Mouse (Mus musculus): ENCODE measurements around the gene Uck1. TPM values are rescaled to one million over a fixed set of nuclear protein-coding genes. Genes with fewer than 3 reads are reported as not detected.

Uck1 gene
- polyA plus RNA-seq, 1 experiment: 32.1 TPM

- Histone ChIP-seq H3K27me3 (ENCODE audit: control insufficient read depth, insufficient read depth, insufficient read length) (no peaks in the 10 kb centered on the region), H3ac (ENCODE audit: control insufficient read depth, insufficient read length) (peak within 1 kb of the TSS; percentile 62), H3K4me3 (peak within 1 kb of the TSS; percentile 88), H3K4me2 (ENCODE audit: low read depth) (peak within 1 kb of the TSS; percentile 95), H3K79me2 (ENCODE audit: control insufficient read depth, insufficient read depth) (peaks cover 51% of the 10 kb centered on the region), H3K36me3 (ENCODE audit: control insufficient read depth, insufficient read depth) (peaks cover 4% of the 10 kb centered on the region)
- no peak for TF ChIP-seq REST (IDR thresholded peaks at IDR 0.05; ENCODE audit: insufficient read depth, insufficient read length)
- TF ChIP-seq USF1 (IDR thresholded peaks at IDR 0.05; ENCODE audit: low read depth): no peak
- TF ChIP-seq POLR2A (IDR thresholded peaks at IDR 0.05; ENCODE audit: insufficient read length, low read depth): no peak
- no peak for TF ChIP-seq POLR2AphosphoS2 (IDR thresholded peaks at IDR 0.05; ENCODE audit: insufficient read length, low read depth)
- TF ChIP-seq TCF12 (IDR thresholded peaks at IDR 0.05; ENCODE audit: insufficient read depth, poor library complexity, severe bottlenecking): no peak
- TF ChIP-seq MAX (IDR thresholded peaks at IDR 0.05; ENCODE audit: low read depth): no peak
- no peak for TF ChIP-seq SRF (IDR thresholded peaks at IDR 0.05; ENCODE audit: control insufficient read depth, insufficient read length, low read depth)
- TF ChIP-seq E2F4 (IDR thresholded peaks at IDR 0.05; ENCODE audit: insufficient read depth): no peak
- TF ChIP-seq MYOD1 (IDR thresholded peaks at IDR 0.05; ENCODE audit: control insufficient read depth in 1 of 3, insufficient read length in 2 of 3, low read depth in 2 of 3): no peak
- TF ChIP-seq CEBPB (IDR thresholded peaks at IDR 0.05; ENCODE audit: insufficient read depth, poor library complexity, severe bottlenecking): no peak
- no peak for TF ChIP-seq MYOG (IDR thresholded peaks at IDR 0.05; ENCODE audit: control insufficient read depth in 1 of 3, insufficient read depth in 1 of 3, insufficient read length in 2 of 3, low read depth in 2 of 3)
Observed at GRCm38 (mm10) chr2:32287334-32287840, 27.4 kb upstream of the Uck1 start, which contains the start of gene Golga2. Golga2 (plus strand) TSS chr2:32287384.

GRCm38 (mm10) chr2:32283986-32284385, 24.0 kb upstream of the Uck1 start:
- TF ChIP-seq E2F4 (IDR thresholded peaks at IDR 0.05; ENCODE audit: insufficient read depth) (no peak), TCF12 (IDR thresholded peaks at IDR 0.05; ENCODE audit: insufficient read depth, poor library complexity, severe bottlenecking) (no peak), REST (IDR thresholded peaks at IDR 0.05; ENCODE audit: insufficient read depth, insufficient read length) (no peak), MYOG (IDR thresholded peaks at IDR 0.05; ENCODE audit: control insufficient read depth in 1 of 3, insufficient read depth in 1 of 3, insufficient read length in 2 of 3, low read depth in 2 of 3) (no peak), TCF3 (IDR thresholded peaks at IDR 0.05; ENCODE audit: insufficient read length, low read depth) (no peak)
- H3K79me2 ChIP-seq (ENCODE audit: control insufficient read depth, insufficient read depth): peaks cover 23% of the 10 kb centered on the region

GRCm38 (mm10) chr2:32282727-32283126, 22.8 kb upstream of the Uck1 start:
- Histone ChIP-seq H3K4me2 (ENCODE audit: low read depth) (no peak overlapping the region), H3K4me3 (no peak overlapping the region), H3K79me2 (ENCODE audit: control insufficient read depth, insufficient read depth) (peaks cover 17% of the 10 kb centered on the region), H3K27me3 (ENCODE audit: control insufficient read depth, insufficient read depth, insufficient read length) (no peaks in the 10 kb centered on the region), H3K36me3 (ENCODE audit: control insufficient read depth, insufficient read depth) (peaks cover 28% of the 10 kb centered on the region), H3ac (ENCODE audit: control insufficient read depth, insufficient read length) (no peak overlapping the region)
- no peak for TF ChIP-seq POLR2AphosphoS2 (IDR thresholded peaks at IDR 0.05; ENCODE audit: insufficient read length, low read depth)
- TF ChIP-seq E2F4 (IDR thresholded peaks at IDR 0.05; ENCODE audit: insufficient read depth): no peak
- no peak for TF ChIP-seq MYOD1 (IDR thresholded peaks at IDR 0.05; ENCODE audit: control insufficient read depth in 1 of 3, insufficient read length in 2 of 3, low read depth in 2 of 3)
- TF ChIP-seq MYOG (IDR thresholded peaks at IDR 0.05; ENCODE audit: control insufficient read depth in 1 of 3, insufficient read depth in 1 of 3, insufficient read length in 2 of 3, low read depth in 2 of 3): no peak
- TF ChIP-seq TCF3 (IDR thresholded peaks at IDR 0.05; ENCODE audit: insufficient read length, low read depth): no peak
- TF ChIP-seq CEBPB (IDR thresholded peaks at IDR 0.05; ENCODE audit: insufficient read depth, poor library complexity, severe bottlenecking): no peak
- TF ChIP-seq REST (IDR thresholded peaks at IDR 0.05; ENCODE audit: insufficient read depth, insufficient read length): no peak
- no peak for TF ChIP-seq USF1 (IDR thresholded peaks at IDR 0.05; ENCODE audit: low read depth)

More at GRCm38 (mm10) chr2:32283986-32284385, 24.0 kb upstream of the Uck1 start:
- Histone ChIP-seq H3K27me3 (ENCODE audit: control insufficient read depth, insufficient read depth, insufficient read length) (no peaks in the 10 kb centered on the region), H3K4me3 (no peak overlapping the region), H3K4me2 (ENCODE audit: low read depth) (no peak overlapping the region), H3K36me3 (ENCODE audit: control insufficient read depth, insufficient read depth) (peaks cover 24% of the 10 kb centered on the region), H3ac (ENCODE audit: control insufficient read depth, insufficient read length) (no peak overlapping the region)

- H3K27me3 ChIP-seq (ENCODE audit: control insufficient read depth, insufficient read depth, insufficient read length): no peaks in the 10 kb centered on the region
- no peak for TF ChIP-seq MYOG (IDR thresholded peaks at IDR 0.05; ENCODE audit: control insufficient read depth in 1 of 3, insufficient read depth in 1 of 3, insufficient read length in 2 of 3, low read depth in 2 of 3)
- no peak for TF ChIP-seq POLR2A (IDR thresholded peaks at IDR 0.05; ENCODE audit: insufficient read length, low read depth)
- no peak for TF ChIP-seq POLR2AphosphoS2 (IDR thresholded peaks at IDR 0.05; ENCODE audit: insufficient read length, low read depth)
- TF ChIP-seq MYOD1 (IDR thresholded peaks at IDR 0.05; ENCODE audit: control insufficient read depth in 1 of 3, insufficient read length in 2 of 3, low read depth in 2 of 3): no peak
- no peak for TF ChIP-seq TCF12 (IDR thresholded peaks at IDR 0.05; ENCODE audit: insufficient read depth, poor library complexity, severe bottlenecking)
- H3K79me2 ChIP-seq (ENCODE audit: control insufficient read depth, insufficient read depth): peaks cover 12% of the 10 kb centered on the region
- no peak overlapping the region for H3ac ChIP-seq (ENCODE audit: control insufficient read depth, insufficient read length)
- peaks cover 28% of the 10 kb centered on the region for H3K36me3 ChIP-seq (ENCODE audit: control insufficient read depth, insufficient read depth)
- no peak overlapping the region for H3K4me3 ChIP-seq
- H3K4me2 ChIP-seq (ENCODE audit: low read depth): no peak overlapping the region
Observed at GRCm38 (mm10) chr2:32282289-32282688, 22.3 kb upstream of the Uck1 start.

DNA sequence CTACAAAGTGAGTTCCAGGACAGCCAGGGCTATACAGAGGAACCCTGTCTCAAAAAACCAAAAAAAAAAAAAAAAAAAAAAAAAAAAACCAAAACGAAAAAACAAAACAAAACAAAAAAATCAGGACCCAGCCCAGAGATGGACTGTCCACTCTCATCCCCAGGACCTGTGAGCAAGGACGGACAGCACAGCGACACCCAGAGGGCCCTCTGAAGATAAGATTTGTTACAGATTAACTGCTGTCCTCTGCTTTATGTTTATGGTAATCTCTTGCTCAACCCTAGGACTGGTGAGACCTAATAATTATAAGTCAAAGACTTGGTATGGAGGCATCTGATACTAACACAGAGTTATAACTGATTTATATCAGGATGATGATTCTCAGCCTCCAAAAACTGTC, 15.9 kb upstream of the Uck1 start:
- Histone ChIP-seq H3K27me3 (ENCODE audit: control insufficient read depth, insufficient read depth, insufficient read length) (no peaks in the 10 kb centered on the region), H3K36me3 (ENCODE audit: control insufficient read depth, insufficient read depth) (peaks cover 17% of the 10 kb centered on the region), H3ac (ENCODE audit: control insufficient read depth, insufficient read length) (no peak overlapping the region), H3K4me2 (ENCODE audit: low read depth) (no peak overlapping the region), H3K4me3 (no peak overlapping the region), H3K79me2 (ENCODE audit: control insufficient read depth, insufficient read depth) (no peaks in the 10 kb centered on the region)
- no peak for TF ChIP-seq POLR2AphosphoS2 (IDR thresholded peaks at IDR 0.05; ENCODE audit: insufficient read length, low read depth)
- TF ChIP-seq E2F4 (IDR thresholded peaks at IDR 0.05; ENCODE audit: insufficient read depth): no peak
- TF ChIP-seq USF1 (IDR thresholded peaks at IDR 0.05; ENCODE audit: low read depth): no peak
- TF ChIP-seq CEBPB (IDR thresholded peaks at IDR 0.05; ENCODE audit: insufficient read depth, poor library complexity, severe bottlenecking): no peak
- TF ChIP-seq TCF3 (IDR thresholded peaks at IDR 0.05; ENCODE audit: insufficient read length, low read depth): no peak

Data from myocyte (in vitro differentiated cells).